Mouse (Mus musculus) embryonic fibroblast, embryonic 13.5 days (primary cell): ENCODE measurements around the gene Gm10842.

Source experiments
- CTCF ChIP-seq: IDR thresholded peaks from 2 replicates; pipeline ENCODE4 v1.5.1; 2011; ENCODE audit warnings: mild to moderate bottlenecking, control low read depth, low read length, moderate library complexity, borderline replicate concordance; ENCODE audit not compliant: insufficient read depth
- POLR2A ChIP-seq: IDR thresholded peaks from 2 replicates; pipeline ENCODE4 v1.6.1; 2011; ENCODE audit warnings: low read depth, mild to moderate bottlenecking, control low read depth, low read length, moderate library complexity

DNA sequence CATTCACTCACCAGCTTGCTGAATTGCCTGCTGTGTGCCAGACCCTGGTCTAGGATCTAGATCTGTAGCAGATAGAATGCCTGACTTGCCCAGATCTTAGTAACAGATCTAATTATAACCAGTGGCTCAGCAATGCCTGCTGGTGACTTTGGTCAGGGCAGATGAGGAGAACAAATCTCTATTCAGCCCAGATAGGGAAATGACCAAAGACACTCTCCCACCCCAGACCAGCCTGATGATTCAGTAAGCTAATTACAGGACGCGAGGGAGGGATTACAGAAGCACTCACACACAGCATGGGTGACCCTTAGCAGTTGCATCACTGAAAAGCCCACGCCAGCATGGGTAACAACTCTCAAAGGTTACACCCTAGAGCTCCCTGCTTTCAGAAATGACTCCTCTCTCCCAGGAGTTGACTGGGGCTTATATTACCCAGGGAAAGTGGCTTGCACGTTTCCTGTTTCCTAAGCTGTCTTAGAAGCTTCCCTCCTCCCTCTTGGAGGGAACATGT, 26.1 kb upstream of the Gm10842 start:
- TF ChIP-seq CTCF (no peak), POLR2A (no peak)
